Mouse (Mus musculus) ES-E14 (cell line): ENCODE measurements around the gene Zfp524.

ENCODE experiments used
- CHD2 ChIP-seq: IDR thresholded peaks from 2 replicates; pipeline ENCODE4 v1.6.1; 2014; ENCODE audit warnings: mild to moderate bottlenecking, low read depth, low read length, inconsistent platforms
- MAFK ChIP-seq: IDR thresholded peaks from 2 replicates; pipeline ENCODE4 v1.6.1; 2014; ENCODE audit warnings: mild to moderate bottlenecking, low read depth, low read length, inconsistent platforms; ENCODE audit not compliant: insufficient read depth
- ZC3H11A ChIP-seq: IDR thresholded peaks from 2 replicates; pipeline ENCODE4 v1.6.1; 2012; ENCODE audit warnings: low read depth, mild to moderate bottlenecking, inconsistent platforms, low read length, borderline replicate concordance

DNA sequence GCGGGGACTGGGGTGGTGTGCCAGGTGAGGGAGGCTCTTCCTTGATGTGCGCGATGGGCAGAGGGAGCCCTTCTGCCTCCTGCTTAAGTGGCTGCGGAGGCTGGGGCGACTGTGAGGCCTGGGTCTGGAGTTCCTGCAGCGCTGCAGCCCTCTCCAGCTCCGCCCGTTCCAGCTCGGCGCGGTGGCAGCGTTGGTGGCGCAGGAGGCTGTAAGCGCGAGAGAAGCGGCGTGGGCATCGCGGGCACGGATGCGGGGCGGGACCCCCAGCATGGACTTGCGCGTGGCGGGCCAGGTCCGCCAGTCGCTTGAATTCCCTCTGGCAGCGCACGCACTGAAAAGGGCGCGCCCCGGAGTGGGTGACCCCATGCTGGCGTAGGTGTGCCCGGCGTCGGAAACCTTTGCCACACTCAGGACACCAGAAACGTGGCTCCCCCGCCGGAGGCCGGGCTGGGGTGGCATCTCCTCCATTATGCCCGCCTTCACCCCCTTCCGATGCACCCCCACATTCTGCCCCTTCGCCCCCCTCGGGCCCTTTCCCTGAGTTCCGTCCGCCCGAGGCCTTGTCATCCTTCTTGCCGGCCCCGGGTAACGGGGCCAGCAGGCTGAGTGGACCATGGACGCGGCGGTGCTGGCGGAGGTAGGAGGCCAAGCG lies 20.7 kb upstream of the Zfp524 start:
- TF ChIP-seq MAFK: no peak
- no peak for TF ChIP-seq CHD2
- no peak for TF ChIP-seq ZC3H11A
